Mouse (Mus musculus) mammary gland, adult 2 months (tissue): ENCODE measurements around the gene Safb. TPM values are rescaled to one million over a fixed set of nuclear protein-coding genes. Genes with fewer than 3 reads are reported as not detected.

ENCODE experiments used
- polyA plus RNA-seq: library from polyadenylated mRNA; depleted of rRNA; stranded (reverse); fragments of >200 nt; gene quantifications from 2 replicates; pipeline ENCODE4 v1.2.3, GENCODE M21; 2012; ENCODE audit warnings: low replicate concordance; rRNA removed

Gene Safb
- polyA plus RNA-seq, result 42.7 and 81.7 TPM in 2 replicates

DNA sequence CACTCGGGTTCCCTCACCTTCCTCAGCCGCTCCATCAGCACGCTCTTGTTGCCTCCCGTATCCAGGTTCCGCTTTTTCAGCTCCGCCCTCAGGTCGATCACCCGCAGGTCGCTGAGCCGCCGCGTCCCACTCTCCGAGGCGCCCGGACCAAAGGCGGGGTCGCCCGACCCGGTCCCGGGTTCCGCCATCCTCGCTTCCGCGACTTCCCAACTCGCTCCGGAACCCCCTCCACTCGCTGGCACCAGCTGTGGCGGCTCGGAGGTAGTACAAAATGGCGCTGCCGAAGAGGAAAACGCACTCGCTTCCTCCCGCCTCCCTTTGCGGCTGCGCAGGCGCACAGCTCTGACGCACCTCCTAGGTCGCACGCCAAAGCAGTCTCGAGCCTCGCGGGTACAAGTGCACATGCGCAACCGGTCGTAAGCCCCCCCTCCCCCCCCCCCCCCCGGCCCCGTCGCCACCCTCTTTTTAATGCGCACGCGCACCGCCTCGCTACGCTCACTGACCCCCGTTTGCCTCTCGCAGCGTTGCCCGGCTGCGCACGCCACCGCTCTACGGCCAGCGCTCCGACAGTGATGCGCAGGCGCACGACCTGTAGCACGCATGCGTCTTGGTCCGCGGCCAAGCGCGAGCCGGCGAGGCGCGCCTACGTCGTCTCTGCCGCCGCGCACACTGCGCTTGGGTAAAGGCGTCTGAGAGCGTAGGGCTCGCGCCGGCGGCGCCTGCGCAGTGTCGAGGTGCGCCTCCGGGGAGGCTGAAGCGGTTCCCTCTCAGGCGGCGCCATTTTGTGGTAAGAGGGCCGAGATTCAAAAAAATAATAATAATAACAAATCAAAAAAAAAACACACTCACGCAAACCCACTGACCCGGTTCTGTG, at the start of gene Safb, which contains the start of gene Safb2:
Gene Safb, plus strand, starts transcription at position 569 of the 874 bp plus-strand sequence.
Gene Safb2, minus strand, starts transcription at position 329 of the 874 bp plus-strand sequence.

DNA sequence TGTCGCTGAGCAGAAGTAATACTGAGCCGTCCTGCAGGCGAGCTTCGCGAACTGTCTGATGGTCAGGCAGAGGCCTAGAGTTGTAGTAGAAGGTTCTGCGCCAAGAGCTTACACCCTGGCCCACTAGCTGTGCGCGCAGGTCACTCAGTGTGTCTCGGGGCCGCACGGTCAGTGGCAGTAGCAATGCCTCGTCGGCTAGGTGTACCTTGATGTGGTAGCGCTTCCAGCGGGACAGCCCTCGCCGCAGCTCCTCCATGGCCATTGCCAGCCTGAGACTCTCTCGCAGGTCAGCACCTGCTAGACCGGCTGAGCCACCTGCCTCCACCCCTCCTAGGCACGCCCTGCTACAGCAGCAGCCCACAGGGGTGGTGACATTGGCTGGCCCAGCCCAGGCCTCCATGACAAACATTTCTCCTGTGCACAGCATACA, 30.5 kb upstream of the Safb start, which contains the start of gene Gm20219:
Gene Gm20219, minus strand, starts transcription at position 266 of the 430 bp plus-strand sequence.

DNA sequence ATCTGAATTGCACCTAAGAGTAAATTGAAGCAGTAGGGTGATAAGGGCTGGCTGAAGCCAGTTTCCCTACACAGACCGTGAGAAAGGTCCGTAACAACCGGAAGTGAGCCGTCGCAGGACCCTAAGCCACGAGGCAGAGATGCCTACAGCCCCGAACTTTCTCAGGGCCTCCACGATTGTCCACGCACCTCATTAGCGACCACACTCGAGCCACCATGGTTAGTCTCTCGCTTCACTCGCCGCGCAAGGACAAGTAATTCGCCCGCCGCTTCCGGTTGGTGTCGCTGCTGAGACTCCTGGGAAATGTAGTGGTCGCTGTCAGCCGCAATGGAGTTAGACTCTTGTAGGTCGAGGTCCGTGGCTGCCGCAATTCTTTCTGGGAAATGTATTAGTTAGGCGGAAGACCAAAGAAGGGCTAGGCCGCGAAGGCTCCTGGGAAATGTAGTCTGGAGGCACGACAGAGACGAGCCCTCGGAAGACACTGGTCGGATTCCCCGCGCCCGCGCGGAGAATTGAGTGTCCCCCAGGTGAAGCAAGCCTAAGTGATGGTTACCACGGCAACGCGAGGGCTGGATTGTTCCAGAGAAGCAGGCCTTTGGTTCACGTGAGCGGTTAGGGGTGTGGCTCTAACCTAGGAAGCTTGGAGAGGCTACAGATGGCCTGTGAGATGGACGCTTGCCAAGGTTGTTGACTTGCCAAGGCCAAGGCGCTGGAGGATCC, 25.0 kb downstream of the Safb start, which contains the start of gene 2410015M20Rik:
Gene 2410015M20Rik, minus strand, starts transcription at position 320 of the 720 bp plus-strand sequence.

DNA sequence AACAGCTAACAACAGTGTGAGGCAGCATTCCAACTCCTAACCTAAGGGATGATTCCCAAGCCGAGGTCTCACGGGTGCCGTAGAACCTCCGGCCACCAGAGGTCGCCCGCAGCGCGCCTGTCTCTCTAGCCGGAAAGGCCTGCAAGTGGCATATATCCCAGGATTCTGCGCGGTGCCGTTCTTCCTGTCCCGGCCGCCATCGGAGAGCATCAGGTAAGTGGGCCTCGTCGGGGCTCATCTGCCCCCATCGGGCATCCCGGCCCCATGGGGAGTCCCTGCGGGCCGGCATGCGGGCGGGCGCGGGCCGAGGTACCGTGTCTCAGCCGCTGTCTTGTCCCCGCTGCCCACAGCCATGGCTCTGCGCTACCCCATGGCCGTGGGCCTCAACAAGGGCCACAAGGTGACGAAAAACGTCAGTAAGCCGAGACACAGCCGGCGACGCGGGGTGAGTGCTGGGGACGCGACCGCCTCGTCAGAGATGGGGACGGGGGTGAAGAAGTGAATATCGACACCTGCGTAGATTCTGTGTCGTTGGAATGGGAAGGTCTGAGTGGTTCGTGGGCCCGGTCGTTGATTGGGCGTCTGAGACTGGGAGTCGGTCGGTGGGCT, 28.7 kb downstream of the Safb start, which contains the start of gene Rpl36:
Gene Rpl36, plus strand, starts transcription at position 181 of the 609 bp plus-strand sequence.

DNA sequence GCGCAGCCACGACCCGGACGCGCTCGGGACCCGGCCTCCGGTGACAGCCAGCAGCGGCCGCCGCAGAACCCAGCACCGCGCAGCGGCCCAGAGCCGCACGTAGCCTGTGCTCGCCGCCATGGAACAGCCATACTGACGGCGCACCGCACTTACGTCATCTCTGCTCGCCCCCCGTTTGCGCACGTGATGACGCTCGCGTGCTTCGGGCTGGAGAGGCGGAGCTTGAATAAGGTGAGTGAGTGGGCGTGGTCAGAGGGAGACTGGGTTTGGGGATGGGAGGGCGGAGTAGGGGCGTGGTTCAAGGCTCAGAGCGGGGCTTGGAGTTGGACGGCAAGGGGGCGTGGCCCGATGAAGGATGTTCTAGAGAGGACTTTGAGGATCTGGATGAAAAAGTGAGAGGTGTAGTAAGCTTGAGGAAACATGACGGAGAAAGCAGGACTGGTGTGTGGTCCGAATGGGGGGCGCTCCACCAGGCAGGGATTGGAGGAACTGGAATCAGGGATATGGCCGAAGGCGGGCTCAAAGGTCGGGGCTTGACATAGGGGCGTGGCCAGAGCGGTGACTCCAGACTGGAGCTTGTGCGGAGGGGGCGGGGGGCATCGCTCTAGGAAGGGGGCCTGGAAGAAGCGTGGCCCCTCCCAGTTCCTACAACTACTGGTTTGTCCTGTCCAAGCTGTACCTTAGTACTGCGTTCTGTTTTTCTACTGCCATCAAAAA, 42.3 kb downstream of the Safb start, which contains the start of gene Lonp1:
Gene Lonp1, minus strand, starts transcription at position 134 of the 717 bp plus-strand sequence.

DNA sequence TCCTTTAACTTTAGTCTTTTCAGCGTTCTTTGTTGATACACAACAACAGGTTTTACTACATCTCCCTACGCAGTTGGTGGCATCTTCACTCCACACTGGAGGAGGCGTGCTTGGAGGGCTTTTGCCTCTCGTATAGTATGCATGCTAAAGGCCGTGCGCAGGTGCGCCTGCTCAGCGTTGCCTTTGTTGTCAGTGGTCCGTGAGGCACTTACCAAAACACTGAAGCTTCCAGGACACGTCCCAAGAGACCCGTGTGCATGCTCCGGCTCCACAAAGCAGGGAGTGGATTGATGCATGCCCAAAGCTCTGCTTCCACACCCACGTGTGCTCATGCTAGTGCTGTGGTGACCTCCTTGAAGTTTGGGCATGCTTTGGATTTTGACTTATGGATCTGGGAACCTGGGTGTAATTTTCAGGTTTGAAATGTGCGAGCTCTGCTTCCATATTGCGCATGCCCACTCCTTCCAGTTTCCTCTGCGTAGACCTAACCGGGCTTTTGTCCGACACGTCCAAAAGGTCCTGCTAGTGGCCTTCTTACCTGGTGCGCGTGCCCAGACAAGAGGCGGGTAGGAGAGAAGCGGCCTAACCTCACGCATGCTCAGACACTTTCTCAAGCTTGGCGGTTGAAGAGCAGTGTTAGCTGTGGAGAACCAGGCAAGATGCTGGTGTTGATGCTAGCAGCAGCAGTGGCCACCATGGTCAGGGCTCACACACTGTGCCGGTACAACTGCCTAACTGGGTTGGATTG, 43.1 kb downstream of the Safb start, which contains the start of gene Catsperd:
Gene Catsperd, plus strand, starts transcription at position 614 of the 748 bp plus-strand sequence.

Other genes with a start within 250 kb of the Safb start
- 112 and 178 TPM in 2 replicates for gene Ptprs, start 108.3 kb upstream of the Safb start, polyA plus RNA-seq
- 0.10 TPM in 1 of 2 replicates, not detected in the other for gene Znrf4, start 72.4 kb upstream of the Safb start, polyA plus RNA-seq
- 13.3 and 17.3 TPM in 2 replicates for gene Gm20219, start 30.4 kb upstream of the Safb start, polyA plus RNA-seq
- gene Safb2, start 240 bp upstream of the Safb start, polyA plus RNA-seq, result 56.0 and 97.0 TPM in 2 replicates
- 140 and 142 TPM in 2 replicates for gene 2410015M20Rik, start 24.9 kb downstream of the Safb start, polyA plus RNA-seq
- gene Rpl36, start 28.6 kb downstream of the Safb start, polyA plus RNA-seq, result 1,962 and 4,053 TPM in 2 replicates
- gene Lonp1, start 42.1 kb downstream of the Safb start, polyA plus RNA-seq, result 76.8 and 87.4 TPM in 2 replicates
- gene Catsperd, start 43.3 kb downstream of the Safb start, polyA plus RNA-seq, result 0.31 and 0.63 TPM in 2 replicates
- 68.1 and 99.5 TPM in 2 replicates for gene Ranbp3, start 88.5 kb downstream of the Safb start, polyA plus RNA-seq
- gene Ndufa11, start 132.9 kb downstream of the Safb start, polyA plus RNA-seq, result 689 and 708 TPM in 2 replicates
- gene Vmac, start 133.2 kb downstream of the Safb start, polyA plus RNA-seq, result 27.7 and 47.7 TPM in 2 replicates
- 12.6 and 45.0 TPM in 2 replicates for gene Nrtn, start 172.7 kb downstream of the Safb start, polyA plus RNA-seq
- gene Dus3l, start 179.9 kb downstream of the Safb start, polyA plus RNA-seq, result 71.4 and 109 TPM in 2 replicates
- 2.4 and 5.4 TPM in 2 replicates for gene Prr22, start 185.4 kb downstream of the Safb start, polyA plus RNA-seq
- gene Rfx2, start 246.2 kb downstream of the Safb start, polyA plus RNA-seq, result 17.1 and 19.0 TPM in 2 replicates